Mouse (Mus musculus): ENCODE measurements at regions not wholly inside any gene's neighbourhood (a gene's known extent, or its start where the extent isn't known, plus 50 kb on each side); places are given as distances from the start of the nearest gene placed in this dataset.
"Not testable (repeated sequence)": the region's sequence is repeated elsewhere in the genome, so short reads cannot be mapped to it uniquely, and the experiment has no call there.

GRCm38 (mm10) chrX:12312534-12312933 lies 152.4 kb upstream of the Bcor start:
- ATAC-seq (ENCODE audit: low FRiP score) (no peak), DNase-seq (ENCODE audit: low spot score, missing footprints) (no peak)
- no peaks in the 10 kb centered on the region for H3K36me3 ChIP-seq (ENCODE audit: control insufficient read depth, insufficient read depth, low read length)
- no peak overlapping the region for H3K9ac ChIP-seq (ENCODE audit: low read length)
- no peak overlapping the region for H3K27ac ChIP-seq (ENCODE audit: low read depth, low read length)
- H3K4me1 ChIP-seq (ENCODE audit: control insufficient read depth, insufficient read depth, low read length) = no peaks in the 10 kb centered on the region
- no peaks in the 10 kb centered on the region for H3K9me3 ChIP-seq (ENCODE audit: control insufficient read depth, low read length)
- peaks cover 3% of the 10 kb centered on the region; the same call in 1 of the 2 replicates for H3K27me3 ChIP-seq (ENCODE audit: control insufficient read depth, insufficient read depth, low read length)
- WGBS = 88% methylated on average over 5 of the region's 5 CpGs
- no peak overlapping the region for H3K4me3 ChIP-seq (ENCODE audit: low read depth, low read length)
- no peak overlapping the region for H3K4me2 ChIP-seq

GRCm38 (mm10) chrX:12315658-12316057 lies 155.5 kb upstream of the Bcor start:
- Histone ChIP-seq H3K36me3 (ENCODE audit: control insufficient read depth, insufficient read depth, low read length) (no peaks in the 10 kb centered on the region), H3K4me2 (no peak overlapping the region), H3K9me3 (ENCODE audit: control insufficient read depth, low read length) (no peaks in the 10 kb centered on the region), H3K27me3 (ENCODE audit: control insufficient read depth, insufficient read depth, low read length) (no peaks in the 10 kb centered on the region), H3K4me3 (ENCODE audit: low read depth, low read length) (no peak overlapping the region), H3K9ac (ENCODE audit: low read length) (no peak overlapping the region), H3K4me1 (ENCODE audit: control insufficient read depth, insufficient read depth, low read length) (no peaks in the 10 kb centered on the region), H3K27ac (ENCODE audit: low read depth, low read length) (no peak overlapping the region)
- no peak for ATAC-seq (ENCODE audit: low FRiP score)
- no peak for DNase-seq (ENCODE audit: low spot score, missing footprints)
- WGBS = 80% methylated on average over 3 of the region's 3 CpGs

GRCm38 (mm10) chrX:12317488-12317887 lies 157.3 kb upstream of the Bcor start:
- DNase-seq (ENCODE audit: low spot score, missing footprints); H3K4me1 ChIP-seq (ENCODE audit: control insufficient read depth, insufficient read depth, low read length); H3K4me2 ChIP-seq; H3K27me3 ChIP-seq (ENCODE audit: control insufficient read depth, insufficient read depth, low read length); H3K4me3 ChIP-seq (ENCODE audit: low read depth, low read length); H3K9me3 ChIP-seq (ENCODE audit: control insufficient read depth, low read length); H3K27ac ChIP-seq (ENCODE audit: low read depth, low read length); ATAC-seq (ENCODE audit: low FRiP score); H3K36me3 ChIP-seq (ENCODE audit: control insufficient read depth, insufficient read depth, low read length); H3K9ac ChIP-seq (ENCODE audit: low read length): not testable (repeated sequence)
- WGBS = 75% methylated on average over 2 of the region's 2 CpGs

GRCm38 (mm10) chrX:12318848-12319651 lies 158.9 kb upstream of the Bcor start:
- WGBS = 79% methylated on average over 3 of the region's 4 CpGs
- Histone ChIP-seq H3K9me3 (ENCODE audit: control insufficient read depth, low read length) (no peaks in the 10 kb centered on the region), H3K4me1 (ENCODE audit: control insufficient read depth, insufficient read depth, low read length) (no peaks in the 10 kb centered on the region), H3K27ac (ENCODE audit: low read depth, low read length) (no peak overlapping the region), H3K9ac (ENCODE audit: low read length) (no peak overlapping the region), H3K36me3 (ENCODE audit: control insufficient read depth, insufficient read depth, low read length) (no peaks in the 10 kb centered on the region), H3K4me3 (ENCODE audit: low read depth, low read length) (no peak overlapping the region), H3K4me2 (no peak overlapping the region), H3K27me3 (ENCODE audit: control insufficient read depth, insufficient read depth, low read length) (no peaks in the 10 kb centered on the region)
- ATAC-seq (ENCODE audit: low FRiP score) (no peak), DNase-seq (ENCODE audit: low spot score, missing footprints) (no peak)

GRCm38 (mm10) chrX:12322453-12322852 lies 162.3 kb upstream of the Bcor start:
- no peak overlapping the region for H3K9ac ChIP-seq (ENCODE audit: low read length)
- DNase-seq (ENCODE audit: low spot score, missing footprints) (no peak), ATAC-seq (ENCODE audit: low FRiP score) (no peak)
- no peak overlapping the region for H3K4me3 ChIP-seq (ENCODE audit: low read depth, low read length)
- no peaks in the 10 kb centered on the region for H3K9me3 ChIP-seq (ENCODE audit: control insufficient read depth, low read length)
- no peak overlapping the region for H3K27ac ChIP-seq (ENCODE audit: low read depth, low read length)
- H3K36me3 ChIP-seq (ENCODE audit: control insufficient read depth, insufficient read depth, low read length) = no peaks in the 10 kb centered on the region
- no peak overlapping the region for H3K4me2 ChIP-seq
- no peaks in the 10 kb centered on the region for H3K27me3 ChIP-seq (ENCODE audit: control insufficient read depth, insufficient read depth, low read length)
- H3K4me1 ChIP-seq (ENCODE audit: control insufficient read depth, insufficient read depth, low read length) = no peaks in the 10 kb centered on the region
- WGBS = 95% methylated on average over 1 of the region's 1 CpGs

GRCm38 (mm10) chrX:12323268-12323667 lies 163.1 kb upstream of the Bcor start:
- Histone ChIP-seq H3K4me2 (no peak overlapping the region), H3K9ac (ENCODE audit: low read length) (no peak overlapping the region), H3K27ac (ENCODE audit: low read depth, low read length) (no peak overlapping the region), H3K4me1 (ENCODE audit: control insufficient read depth, insufficient read depth, low read length) (no peaks in the 10 kb centered on the region), H3K9me3 (ENCODE audit: control insufficient read depth, low read length) (no peaks in the 10 kb centered on the region), H3K4me3 (ENCODE audit: low read depth, low read length) (no peak overlapping the region), H3K36me3 (ENCODE audit: control insufficient read depth, insufficient read depth, low read length) (no peaks in the 10 kb centered on the region), H3K27me3 (ENCODE audit: control insufficient read depth, insufficient read depth, low read length) (no peaks in the 10 kb centered on the region)
- 94% methylated on average over 3 of the region's 3 CpGs for WGBS
- DNase-seq (ENCODE audit: low spot score, missing footprints) (no peak), ATAC-seq (ENCODE audit: low FRiP score) (no peak)

GRCm38 (mm10) chrX:12323812-12324211 lies 163.7 kb upstream of the Bcor start:
- Histone ChIP-seq H3K4me2 (no peak overlapping the region), H3K27me3 (ENCODE audit: control insufficient read depth, insufficient read depth, low read length) (no peaks in the 10 kb centered on the region), H3K27ac (ENCODE audit: low read depth, low read length) (no peak overlapping the region), H3K9ac (ENCODE audit: low read length) (no peak overlapping the region), H3K36me3 (ENCODE audit: control insufficient read depth, insufficient read depth, low read length) (no peaks in the 10 kb centered on the region), H3K4me3 (ENCODE audit: low read depth, low read length) (no peak overlapping the region), H3K4me1 (ENCODE audit: control insufficient read depth, insufficient read depth, low read length) (no peaks in the 10 kb centered on the region), H3K9me3 (ENCODE audit: control insufficient read depth, low read length) (no peaks in the 10 kb centered on the region)
- no peak for ATAC-seq (ENCODE audit: low FRiP score)
- WGBS = 85% methylated on average over 6 of the region's 6 CpGs
- no peak for DNase-seq (ENCODE audit: low spot score, missing footprints)

GRCm38 (mm10) chrX:12327464-12327863 lies 167.3 kb upstream of the Bcor start:
- H3K9ac ChIP-seq (ENCODE audit: low read length) = no peak overlapping the region
- no peaks in the 10 kb centered on the region for H3K36me3 ChIP-seq (ENCODE audit: control insufficient read depth, insufficient read depth, low read length)
- H3K27me3 ChIP-seq (ENCODE audit: control insufficient read depth, insufficient read depth, low read length) = no peaks in the 10 kb centered on the region; the same call in 1 of the 2 replicates
- H3K4me1 ChIP-seq (ENCODE audit: control insufficient read depth, insufficient read depth, low read length) = no peaks in the 10 kb centered on the region
- DNase-seq (ENCODE audit: low spot score, missing footprints) (no peak), ATAC-seq (ENCODE audit: low FRiP score) (no peak)
- H3K9me3 ChIP-seq (ENCODE audit: control insufficient read depth, low read length) = no peaks in the 10 kb centered on the region
- 78% methylated on average over 4 of the region's 4 CpGs for WGBS
- no peak overlapping the region for H3K4me3 ChIP-seq (ENCODE audit: low read depth, low read length)
- H3K4me2 ChIP-seq = no peak overlapping the region
- H3K27ac ChIP-seq (ENCODE audit: low read depth, low read length) = no peak overlapping the region

GRCm38 (mm10) chrX:12340561-12340960 lies 180.4 kb upstream of the Bcor start:
- WGBS = 78% methylated on average over 9 of the region's 9 CpGs
- H3K9me3 ChIP-seq (ENCODE audit: control insufficient read depth, low read length) = no peaks in the 10 kb centered on the region
- no peak overlapping the region for H3K9ac ChIP-seq (ENCODE audit: low read length)
- ATAC-seq (ENCODE audit: low FRiP score) (no peak), DNase-seq (ENCODE audit: low spot score, missing footprints) (no peak)
- H3K4me1 ChIP-seq (ENCODE audit: control insufficient read depth, insufficient read depth, low read length) = no peaks in the 10 kb centered on the region
- no peak overlapping the region for H3K4me2 ChIP-seq
- no peak overlapping the region for H3K4me3 ChIP-seq (ENCODE audit: low read depth, low read length)
- H3K36me3 ChIP-seq (ENCODE audit: control insufficient read depth, insufficient read depth, low read length) = no peaks in the 10 kb centered on the region
- H3K27ac ChIP-seq (ENCODE audit: low read depth, low read length) = no peak overlapping the region
- H3K27me3 ChIP-seq (ENCODE audit: control insufficient read depth, insufficient read depth, low read length) = no peaks in the 10 kb centered on the region
